Comparison of ENCODE assay signal across 8 mouse cellular contexts in the genomic region with DNA sequence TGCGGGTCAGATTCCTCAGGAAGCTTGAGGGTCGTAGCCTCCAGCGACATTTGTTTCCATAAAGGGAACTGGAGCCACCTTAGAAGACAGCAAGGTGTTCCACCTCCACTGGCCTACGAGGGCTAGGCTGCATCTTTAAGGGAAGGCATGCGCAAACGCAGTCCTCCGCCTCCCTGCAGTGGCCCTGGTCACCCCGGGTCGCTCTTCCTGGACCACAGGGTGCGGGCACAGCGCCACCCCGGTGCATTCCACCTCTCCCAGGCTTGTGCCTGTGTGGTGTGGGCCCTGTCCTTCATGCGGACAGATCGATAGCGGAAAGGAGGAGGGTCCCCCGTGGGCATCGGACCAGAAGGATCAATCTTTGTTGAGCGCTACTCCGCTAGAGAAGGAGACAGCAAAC. TPM values are rescaled to one million over a fixed set of nuclear protein-coding genes. Genes with fewer than 3 reads are reported as not detected.
DNase-seq lines count a peak whose midpoint lies in the region; ATAC-seq and TF ChIP-seq lines count a peak whose summit lies in the region.

No protein-coding gene starts in this region.

- H3K27ac ChIP-seq in kidney, embryonic 16.5 days (ENCODE audit: low read length), result no peak overlapping the region
- H3K27ac ChIP-seq in embryonic facial prominence, embryonic 15.5 days (replicated peaks), result no peak overlapping the region
- H3K27ac ChIP-seq in intestine, postnatal 0 days (ENCODE audit: low read depth, low read length), result no peak overlapping the region
- no peak overlapping the region for H3K27ac ChIP-seq in neural tube, embryonic 14.5 days (ENCODE audit: low read depth, low read length)

- 51% methylated on average over 19 of the region's 19 CpGs for WGBS in kidney, embryonic 16.5 days
- 56% methylated on average over 19 of the region's 19 CpGs for WGBS in embryonic facial prominence, embryonic 15.5 days
- WGBS in intestine, postnatal 0 days, result 52% methylated on average over 19 of the region's 19 CpGs
- 57% methylated on average over 19 of the region's 19 CpGs for WGBS in neural tube, embryonic 14.5 days

- DNase-seq in kidney, postnatal 36 days, result no peak
- no peak for DNase-seq in cerebellum, postnatal 4 days (ENCODE audit: low spot score in 2 of 2)
- DNase-seq in lung, adult 18-20 months, result no peak
- DNase-seq in yolk sac, embryonic 10.5 days (ENCODE audit: low spot score), result no peak

- H3K36me3 ChIP-seq in kidney, embryonic 16.5 days (ENCODE audit: insufficient read depth, low read length), result no peaks in the 10 kb centered on the region
- no peaks in the 10 kb centered on the region for H3K36me3 ChIP-seq in embryonic facial prominence, embryonic 15.5 days
- no peaks in the 10 kb centered on the region for H3K36me3 ChIP-seq in intestine, postnatal 0 days (ENCODE audit: control insufficient read depth, insufficient read depth)
- no peaks in the 10 kb centered on the region for H3K36me3 ChIP-seq in neural tube, embryonic 14.5 days (ENCODE audit: control insufficient read depth, insufficient read depth, low read length)

- H3K4me3 ChIP-seq in kidney, embryonic 16.5 days (ENCODE audit: low read length), result peak overlapping the region; percentile 20
- H3K4me3 ChIP-seq in embryonic facial prominence, embryonic 15.5 days (replicated peaks), result peak overlapping the region; percentile 24
- 0 out of 2 replicates have a peak overlapping the region, but pooled peaks have one; percentile 5 for H3K4me3 ChIP-seq in intestine, postnatal 0 days (ENCODE audit: low read depth, low read length)
- H3K4me3 ChIP-seq in neural tube, embryonic 14.5 days (ENCODE audit: low read depth, low read length), result peak overlapping the region; percentile 17; the same call in 1 of the 2 replicates

- peak; percentile 49; the same call in 1 of the 2 replicates for ATAC-seq in kidney, embryonic 16.5 days (ENCODE audit: low FRiP score, low TSS enrichment)
- no peak for ATAC-seq in embryonic facial prominence, embryonic 15.5 days (ENCODE audit: insufficient number of reproducible peaks, low FRiP score, low TSS enrichment, low read depth)
- no peak for ATAC-seq in intestine, postnatal 0 days
- peak; percentile 63 for ATAC-seq in neural tube, embryonic 14.5 days (ENCODE audit: low read depth)

- peak overlapping the region; percentile 33 for H3K4me2 ChIP-seq in kidney, embryonic 16.5 days (replicated peaks; ENCODE audit: low read depth, low read length)
- peak overlapping the region; percentile 36 for H3K4me2 ChIP-seq in embryonic facial prominence, embryonic 15.5 days (replicated peaks)
- H3K4me2 ChIP-seq in intestine, postnatal 0 days (replicated peaks; ENCODE audit: low read depth), result peak overlapping the region; percentile 55
- peak overlapping the region; percentile 27 for H3K4me2 ChIP-seq in neural tube, embryonic 14.5 days (ENCODE audit: low read depth, low read length)

- no peak for TF ChIP-seq CTCF in intestine, postnatal 0 days (IDR thresholded peaks at IDR 0.05; ENCODE audit: low read depth)

- no peaks in the 10 kb centered on the region for H3K9me3 ChIP-seq in kidney, embryonic 16.5 days (ENCODE audit: low read length)
- H3K9me3 ChIP-seq in embryonic facial prominence, embryonic 15.5 days (replicated peaks), result no peaks in the 10 kb centered on the region
- no peaks in the 10 kb centered on the region for H3K9me3 ChIP-seq in intestine, postnatal 0 days (ENCODE audit: control insufficient read depth)
- H3K9me3 ChIP-seq in neural tube, embryonic 14.5 days (ENCODE audit: control insufficient read depth, low read length), result no peaks in the 10 kb centered on the region

- no peaks in the 10 kb centered on the region for H3K4me1 ChIP-seq in kidney, embryonic 16.5 days (ENCODE audit: insufficient read depth, low read length)
- no peaks in the 10 kb centered on the region for H3K4me1 ChIP-seq in embryonic facial prominence, embryonic 15.5 days
- H3K4me1 ChIP-seq in intestine, postnatal 0 days (replicated peaks; ENCODE audit: control insufficient read depth, insufficient read depth, low read length), result no peaks in the 10 kb centered on the region
- H3K4me1 ChIP-seq in neural tube, embryonic 14.5 days (ENCODE audit: control insufficient read depth, insufficient read depth, low read length), result no peaks in the 10 kb centered on the region

- no peak overlapping the region for H3K9ac ChIP-seq in kidney, embryonic 16.5 days (replicated peaks; ENCODE audit: low read length)
- no peak overlapping the region for H3K9ac ChIP-seq in embryonic facial prominence, embryonic 15.5 days
- H3K9ac ChIP-seq in intestine, postnatal 0 days (ENCODE audit: low read depth, low read length), result no peak overlapping the region
- 0 out of 2 replicates have a peak overlapping the region, but pooled peaks have one; percentile 32 for H3K9ac ChIP-seq in neural tube, embryonic 14.5 days (replicated peaks; ENCODE audit: low read depth, low read length)

- H3K27me3 ChIP-seq in kidney, embryonic 16.5 days (ENCODE audit: insufficient read depth, low read length), result no peaks in the 10 kb centered on the region
- no peaks in the 10 kb centered on the region for H3K27me3 ChIP-seq in embryonic facial prominence, embryonic 15.5 days
- H3K27me3 ChIP-seq in intestine, postnatal 0 days (replicated peaks; ENCODE audit: control insufficient read depth, insufficient read depth, low read length), result no peaks in the 10 kb centered on the region
- no peaks in the 10 kb centered on the region for H3K27me3 ChIP-seq in neural tube, embryonic 14.5 days (ENCODE audit: control insufficient read depth, insufficient read depth, low read length)

RNA-seq across cellular contexts. Expression of a gene that starts 56.6 kb away (rescaled TPM):
- polyA plus RNA-seq in kidney, embryonic 16.5 days (2015; fragmentation: Nextera tagmentation; extraction: Ambion mirVana), result 7.2 and 10.3 TPM in 2 replicates
- 82.5 and 88.3 TPM in 2 replicates for polyA plus RNA-seq in embryonic facial prominence, embryonic 15.5 days (2015; fragmentation: Nextera tagmentation; extraction: Ambion mirVana)
- polyA plus RNA-seq in intestine, postnatal 0 days (2015; fragmentation: Nextera tagmentation; extraction: Ambion mirVana), result 12.3 and 18.3 TPM in 2 replicates
- 4.5 and 5.0 TPM in 2 replicates for polyA plus RNA-seq in neural tube, embryonic 14.5 days (2014; fragmentation: Nextera tagmentation; extraction: Ambion mirVana)

Comparison
In these comparisons a context has a peak if more than half of its experiments do, and no peak if none do; other contexts are left out.
1. ATAC-seq: peak in kidney, embryonic 16.5 days (single experiment) and neural tube, embryonic 14.5 days (single experiment); none in embryonic facial prominence, embryonic 15.5 days (single experiment) and intestine, postnatal 0 days (single experiment).
2. Peak in every context shown above with its lines, with median percentiles within 50 percentile points of each other: H3K4me2 ChIP-seq and H3K4me3 ChIP-seq.